Mouse (Mus musculus) hematopoietic multipotent progenitor cell, adult 10-12 weeks (in vitro differentiated cells): ENCODE data around the gene Mup12. TPM values are rescaled to one million over a fixed set of nuclear protein-coding genes. Genes with fewer than 3 reads are reported as not detected.

Experiments
- polyA plus RNA-seq: library from polyadenylated mRNA; stranded (reverse); fragments of >175 nt; gene quantifications from 2 replicates; pipeline ENCODE4 v1.2.3, GENCODE M21; 2012; ENCODE audit warnings: low replicate concordance

Gene Mup12
- not detected in 2 replicates for polyA plus RNA-seq

GRCm38 (mm10) chr4:60741226-60741625 is at the start of gene Mup12:
TSS of gene Mup12 (minus strand) at chr4:60741326.

Other genes with a start within 250 kb of the Mup12 start
- gene Mup1, start 239.4 kb downstream of the Mup12 start, polyA plus RNA-seq: not detected in 2 replicates
- not detected in 2 replicates for gene Mup10, start 159.1 kb downstream of the Mup12 start, polyA plus RNA-seq
- not detected in 2 replicates for gene Mup11, start 78.9 kb downstream of the Mup12 start, polyA plus RNA-seq
- gene Mup22, start 80.1 kb upstream of the Mup12 start, polyA plus RNA-seq: not detected in 2 replicates